Mouse (Mus musculus) limb, embryonic 12.5 days (tissue): ENCODE results near the gene Espn. TPM values are rescaled to one million over a fixed set of nuclear protein-coding genes. Genes with fewer than 3 reads are reported as not detected.

Source experiments
- ATAC-seq: fragments of 200-750 bp; cut with Nextera tagmentation; 2 replicates; pipeline ENCODE4 v1.8.0; 2017; ENCODE audit warnings: low read depth, moderate TSS enrichment; ENCODE audit not compliant: insufficient number of reproducible peaks, insufficient read depth, low FRiP score, low TSS enrichment
- H3K27ac ChIP-seq: fragments of 300-500 bp; sonication (generic); 2 replicates; pipeline ENCODE4 v1.5.1; 2016; ENCODE audit warnings: mild to moderate bottlenecking, moderate library complexity
- H3K27me3 ChIP-seq: fragments of 300-500 bp; sonication (generic); 2 replicates; pipeline ENCODE4 v1.6.1; 2016; ENCODE audit warnings: mild to moderate bottlenecking, moderate library complexity
- H3K36me3 ChIP-seq: fragments of 300-500 bp; sonication (generic); 2 replicates; pipeline ENCODE4 v1.6.1; 2016; ENCODE audit warnings: mild to moderate bottlenecking, moderate library complexity
- H3K4me1 ChIP-seq: fragments of 300-500 bp; sonication (generic); replicated peaks from 2 replicates; pipeline ENCODE4 v1.6.1; 2016
- H3K4me2 ChIP-seq: fragments of 300-500 bp; sonication (generic); 2 replicates; pipeline ENCODE4 v1.6.1; 2016; ENCODE audit warnings: mild to moderate bottlenecking, moderate library complexity
- H3K4me3 ChIP-seq: fragments of 300-500 bp; sonication (generic); replicated peaks from 2 replicates; pipeline ENCODE4 v1.5.1; 2016; ENCODE audit warnings: mild to moderate bottlenecking
- H3K9ac ChIP-seq: fragments of 300-500 bp; sonication (generic); replicated peaks from 2 replicates; pipeline ENCODE4 v1.6.1; 2016; ENCODE audit warnings: mild to moderate bottlenecking, moderate library complexity
- H3K9me3 ChIP-seq: fragments of 300-500 bp; sonication (generic); 2 replicates; pipeline ENCODE4 v1.6.1; 2016; ENCODE audit warnings: mild to moderate bottlenecking, moderate library complexity
- WGBS: fragments of 180-500 bp; shearing (Covaris S2); methylation state at CpG from one replicate; pipeline ENCODE4 v1.1.7; 2016; 5-methylcytosine and 5-hydroxymethylcytosine counted together
- polyA plus RNA-seq: library from polyadenylated mRNA; unstranded; fragments of >200 nt; fragmentation: Nextera tagmentation; extraction: Ambion mirVana; gene quantifications from 2 replicates; pipeline ENCODE4 v1.2.1, GENCODE M21; 2016

The Espn gene
- polyA plus RNA-seq, 1 experiment from 2014 or later: 1.9 TPM

GRCm38 (mm10) chr4:152120311-152121182 lies 31.6 kb downstream of the Espn start:
- no peak overlapping the region for H3K9ac ChIP-seq
- peak overlapping the region; percentile 19 for H3K4me3 ChIP-seq
- H3K9me3 ChIP-seq: no peaks in the 10 kb centered on the region
- H3K4me1 ChIP-seq: peaks cover 38% of the 10 kb centered on the region
- peak overlapping the region; percentile 44 for H3K4me2 ChIP-seq
- H3K36me3 ChIP-seq: peaks cover 3% of the 10 kb centered on the region; the same call in 1 of the 2 replicates
- peaks cover 100% of the 10 kb centered on the region for H3K27me3 ChIP-seq
- no peak for ATAC-seq
- 1% methylated on average over 31 of the region's 31 CpGs for WGBS
- H3K27ac ChIP-seq: no peak overlapping the region

GRCm38 (mm10) chr4:152119396-152120292 lies 32.5 kb downstream of the Espn start:
- 2% methylated on average over 39 of the region's 39 CpGs for WGBS
- H3K9ac ChIP-seq: no peak overlapping the region; the same call in 1 of the 2 replicates
- ATAC-seq: no peak

GRCm38 (mm10) chr4:152117538-152117937 lies 34.6 kb downstream of the Espn start:
- Histone ChIP-seq H3K4me3 (no peak overlapping the region), H3K27ac (no peak overlapping the region), H3K9me3 (no peaks in the 10 kb centered on the region), H3K27me3 (peaks cover 90% of the 10 kb centered on the region), H3K4me2 (no peak overlapping the region), H3K4me1 (peaks cover 37% of the 10 kb centered on the region), H3K9ac (no peak overlapping the region), H3K36me3 (peaks cover 31% of the 10 kb centered on the region)
- WGBS: 73% methylated on average over 9 of the region's 9 CpGs
- no peak for ATAC-seq

More at GRCm38 (mm10) chr4:152119396-152120292, 32.5 kb downstream of the Espn start:
- Histone ChIP-seq H3K27me3 (peaks cover 100% of the 10 kb centered on the region), H3K4me2 (peak overlapping the region; percentile 44), H3K36me3 (peaks cover 10% of the 10 kb centered on the region), H3K4me1 (peaks cover 37% of the 10 kb centered on the region), H3K4me3 (peak overlapping the region; percentile 19), H3K9me3 (no peaks in the 10 kb centered on the region), H3K27ac (no peak overlapping the region)

GRCm38 (mm10) chr4:152115921-152116612 lies 36.1 kb downstream of the Espn start, which contains the start of gene Tnfrsf25:
Gene Tnfrsf25 (plus strand): TSS chr4:152115934.
- H3K9me3 ChIP-seq: no peaks in the 10 kb centered on the region
- peaks cover 34% of the 10 kb centered on the region for H3K4me1 ChIP-seq
- H3K27ac ChIP-seq: 0 out of 2 replicates have a peak within 1 kb of the TSS, but pooled peaks have one; percentile 41
- peaks cover 44% of the 10 kb centered on the region for H3K36me3 ChIP-seq
- no peak for ATAC-seq
- peak within 1 kb of the TSS; percentile 55 for H3K4me2 ChIP-seq
- WGBS: 4% methylated on average over 30 of the region's 30 CpGs
- H3K9ac ChIP-seq: peak within 1 kb of the TSS; percentile 31; the same call in 1 of the 2 replicates
- peaks cover 75% of the 10 kb centered on the region for H3K27me3 ChIP-seq
- peak within 1 kb of the TSS; percentile 26 for H3K4me3 ChIP-seq

- no peak overlapping the region for H3K4me3 ChIP-seq
- peaks cover 17% of the 10 kb centered on the region for H3K4me1 ChIP-seq
- ATAC-seq: no peak
- H3K9ac ChIP-seq: no peak overlapping the region
- no peak overlapping the region for H3K4me2 ChIP-seq
- no peaks in the 10 kb centered on the region for H3K9me3 ChIP-seq
- WGBS: 66% methylated on average over 16 of the region's 16 CpGs
- no peak overlapping the region for H3K27ac ChIP-seq
- peaks cover 55% of the 10 kb centered on the region for H3K27me3 ChIP-seq
- H3K36me3 ChIP-seq: peaks cover 62% of the 10 kb centered on the region
Measured at GRCm38 (mm10) chr4:152114080-152114479, 38.1 kb downstream of the Espn start.

- Histone ChIP-seq H3K9ac (no peak overlapping the region), H3K4me2 (no peak overlapping the region), H3K27me3 (peaks cover 53% of the 10 kb centered on the region), H3K9me3 (no peaks in the 10 kb centered on the region), H3K36me3 (peaks cover 68% of the 10 kb centered on the region), H3K27ac (no peak overlapping the region), H3K4me3 (no peak overlapping the region), H3K4me1 (peaks cover 31% of the 10 kb centered on the region)
- ATAC-seq: no peak
- 88% methylated on average over 9 of the region's 9 CpGs for WGBS
Measured at GRCm38 (mm10) chr4:152112329-152112728, 39.8 kb downstream of the Espn start.

GRCm38 (mm10) chr4:152110689-152111088 lies 41.5 kb downstream of the Espn start:
- peaks cover 25% of the 10 kb centered on the region for H3K4me1 ChIP-seq
- H3K27me3 ChIP-seq: peaks cover 37% of the 10 kb centered on the region
- WGBS: 80% methylated on average over 4 of the region's 4 CpGs
- no peak overlapping the region for H3K9ac ChIP-seq
- peaks cover 82% of the 10 kb centered on the region for H3K36me3 ChIP-seq
- H3K4me3 ChIP-seq: no peak overlapping the region
- H3K4me2 ChIP-seq: no peak overlapping the region
- no peak overlapping the region for H3K27ac ChIP-seq
- H3K9me3 ChIP-seq: no peaks in the 10 kb centered on the region
- no peak for ATAC-seq

- peaks cover 26% of the 10 kb centered on the region for H3K27me3 ChIP-seq
- ATAC-seq: no peak
- WGBS: 89% methylated on average over 3 of the region's 3 CpGs
- H3K36me3 ChIP-seq: peaks cover 80% of the 10 kb centered on the region
- H3K4me3 ChIP-seq: no peak overlapping the region
- no peak overlapping the region for H3K4me2 ChIP-seq
- no peak overlapping the region for H3K9ac ChIP-seq
- no peak overlapping the region for H3K27ac ChIP-seq
- H3K4me1 ChIP-seq: peaks cover 20% of the 10 kb centered on the region
- H3K9me3 ChIP-seq: no peaks in the 10 kb centered on the region
Measured at GRCm38 (mm10) chr4:152109509-152109908, 42.7 kb downstream of the Espn start.

GRCm38 (mm10) chr4:152108673-152109072 lies 43.5 kb downstream of the Espn start:
- WGBS: 81% methylated on average over 5 of the region's 5 CpGs
- peaks cover 17% of the 10 kb centered on the region for H3K27me3 ChIP-seq
- peaks cover 80% of the 10 kb centered on the region for H3K36me3 ChIP-seq
- ATAC-seq: no peak
- no peak overlapping the region for H3K4me3 ChIP-seq
- H3K9ac ChIP-seq: no peak overlapping the region
- H3K4me1 ChIP-seq: peaks cover 20% of the 10 kb centered on the region
- H3K4me2 ChIP-seq: peak overlapping the region; percentile 70; the same call in 1 of the 2 replicates
- H3K9me3 ChIP-seq: no peaks in the 10 kb centered on the region
- H3K27ac ChIP-seq: no peak overlapping the region

- ATAC-seq: peak; percentile 92
- Histone ChIP-seq H3K4me3 (peak overlapping the region; percentile 38), H3K27me3 (peaks cover 16% of the 10 kb centered on the region; the same call in 1 of the 2 replicates), H3K36me3 (peaks cover 80% of the 10 kb centered on the region), H3K4me1 (peaks cover 20% of the 10 kb centered on the region), H3K27ac (peak overlapping the region; percentile 72), H3K9me3 (no peaks in the 10 kb centered on the region), H3K9ac (no peak overlapping the region; the same call in 1 of the 2 replicates), H3K4me2 (peak overlapping the region; percentile 70)
- WGBS: 5% methylated on average over 30 of the region's 30 CpGs
Measured at GRCm38 (mm10) chr4:152107971-152108509, 44.1 kb downstream of the Espn start.
